Mouse (Mus musculus): ENCODE data around the gene Gm19684. TPM values are rescaled to one million over a fixed set of nuclear protein-coding genes. Genes with fewer than 3 reads are reported as not detected.
"Not testable (repeated sequence)": the region's sequence is repeated elsewhere in the genome, so short reads cannot be mapped to it uniquely, and the experiment has no call there.

The Gm19684 gene
- total and polyA plus RNA-seq, 2 experiments from 2014 or later = not detected

GRCm38 (mm10) chr17:36093936-36094335, 27.5 kb upstream of the Gm19684 start:
- Histone ChIP-seq H3K4me2 (ENCODE audit: low read depth, low read length) (no peak overlapping the region), H3K4me1 (ENCODE audit: control insufficient read depth, insufficient read depth) (no peaks in the 10 kb centered on the region), H3K27me3 (ENCODE audit: control insufficient read depth, insufficient read depth, low read length) (no peaks in the 10 kb centered on the region), H3K36me3 (replicated peaks; ENCODE audit: control insufficient read depth, insufficient read depth, low read length) (no peaks in the 10 kb centered on the region), H3K4me3 (ENCODE audit: low read depth, low read length) (no peak overlapping the region), H3K9me3 (replicated peaks; ENCODE audit: control insufficient read depth, low read length) (no peaks in the 10 kb centered on the region), H3K27ac (ENCODE audit: low read depth) (no peak overlapping the region), H3K9ac (replicated peaks; ENCODE audit: low read depth, low read length) (no peak overlapping the region)
- no peak for DNase-seq (ENCODE audit: low spot score)
- TF ChIP-seq EP300 (IDR thresholded peaks at IDR 0.05; ENCODE audit: low read depth) (no peak), CTCF (IDR thresholded peaks at IDR 0.05; ENCODE audit: low read depth) (no peak)
- 11% methylated on average over 3 of the region's 3 CpGs for WGBS
- ATAC-seq (ENCODE audit: insufficient read depth, low read depth) = no peak

GRCm38 (mm10) chr17:36099603-36100002, 21.9 kb upstream of the Gm19684 start:
- not testable (repeated sequence) for H3K9me3 ChIP-seq (replicated peaks; ENCODE audit: control insufficient read depth, low read length); H3K27ac ChIP-seq (ENCODE audit: low read depth); H3K4me3 ChIP-seq (ENCODE audit: low read depth, low read length); ATAC-seq (ENCODE audit: insufficient read depth, low read depth); H3K4me2 ChIP-seq (ENCODE audit: low read depth, low read length); H3K4me1 ChIP-seq (ENCODE audit: control insufficient read depth, insufficient read depth); H3K9ac ChIP-seq (replicated peaks; ENCODE audit: low read depth, low read length); H3K36me3 ChIP-seq (replicated peaks; ENCODE audit: control insufficient read depth, insufficient read depth, low read length); DNase-seq (ENCODE audit: low spot score); H3K27me3 ChIP-seq (ENCODE audit: control insufficient read depth, insufficient read depth, low read length)
- WGBS = 58% methylated on average over 2 of the region's 2 CpGs

DNA sequence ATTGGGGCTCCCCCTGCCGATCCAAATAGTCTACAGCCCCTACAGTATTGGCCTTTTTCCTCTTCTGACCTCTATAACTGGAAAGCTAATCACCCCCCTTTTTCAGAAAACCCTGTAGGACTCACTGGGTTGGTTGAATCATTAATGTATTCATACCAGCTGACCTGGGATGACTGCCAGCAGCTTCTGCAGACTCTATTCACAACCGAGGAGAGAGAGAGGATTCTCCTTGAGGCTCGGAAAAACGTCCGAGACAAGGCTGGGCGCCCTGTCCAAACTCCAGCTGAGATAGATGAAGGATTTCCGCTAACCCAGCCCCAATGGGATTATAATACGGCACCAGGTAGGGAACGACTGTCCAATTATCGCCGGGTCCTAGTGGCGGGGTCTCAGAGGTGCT, 19.4 kb upstream of the Gm19684 start:
- not testable (repeated sequence) for H3K4me3 ChIP-seq (ENCODE audit: low read depth, low read length); H3K27me3 ChIP-seq (ENCODE audit: control insufficient read depth, insufficient read depth, low read length); H3K9ac ChIP-seq (replicated peaks; ENCODE audit: low read depth, low read length); H3K4me1 ChIP-seq (ENCODE audit: control insufficient read depth, insufficient read depth); DNase-seq (ENCODE audit: low spot score); H3K27ac ChIP-seq (ENCODE audit: low read depth); ATAC-seq (ENCODE audit: insufficient read depth, low read depth); H3K4me2 ChIP-seq (ENCODE audit: low read depth, low read length); H3K9me3 ChIP-seq (replicated peaks; ENCODE audit: control insufficient read depth, low read length); H3K36me3 ChIP-seq (replicated peaks; ENCODE audit: control insufficient read depth, insufficient read depth, low read length)
- 80% methylated on average over 11 of the region's 12 CpGs for WGBS

DNA sequence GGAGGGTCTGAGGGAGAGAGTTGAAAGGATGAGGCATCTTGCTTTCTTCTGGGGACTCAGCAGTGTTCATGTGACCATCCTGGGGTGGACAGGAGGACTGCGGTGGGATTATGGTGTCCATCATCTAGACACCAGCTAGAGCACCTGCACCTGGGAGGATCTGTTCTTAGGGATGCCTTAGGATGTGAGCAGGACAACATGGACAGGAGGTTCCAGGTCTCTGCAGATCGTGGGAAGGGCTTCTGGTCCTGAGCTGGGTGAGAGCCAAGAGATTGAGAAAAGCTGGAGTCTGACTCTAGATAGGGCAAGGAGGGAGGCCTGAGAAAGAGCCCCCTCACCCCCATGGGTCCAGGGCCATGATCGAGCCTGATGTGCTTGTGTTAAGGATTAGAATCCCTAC, 11.3 kb upstream of the Gm19684 start:
- H3K27ac ChIP-seq (ENCODE audit: low read depth); ATAC-seq (ENCODE audit: insufficient read depth, low read depth); DNase-seq (ENCODE audit: low spot score); H3K9ac ChIP-seq (replicated peaks; ENCODE audit: low read depth, low read length); H3K36me3 ChIP-seq (replicated peaks; ENCODE audit: control insufficient read depth, insufficient read depth, low read length); H3K4me1 ChIP-seq (ENCODE audit: control insufficient read depth, insufficient read depth); H3K4me3 ChIP-seq (ENCODE audit: low read depth, low read length); H3K9me3 ChIP-seq (replicated peaks; ENCODE audit: control insufficient read depth, low read length); H3K4me2 ChIP-seq (ENCODE audit: low read depth, low read length): not testable (repeated sequence)
- WGBS = 14% methylated on average over 2 of the region's 3 CpGs
- H3K27me3 ChIP-seq (ENCODE audit: control insufficient read depth, insufficient read depth, low read length) = peaks cover 19% of the 10 kb centered on the region

GRCm38 (mm10) chr17:36110641-36111509, 10.6 kb upstream of the Gm19684 start:
- not testable (repeated sequence) for H3K27ac ChIP-seq (ENCODE audit: low read depth); H3K9ac ChIP-seq (replicated peaks; ENCODE audit: low read depth, low read length); H3K4me1 ChIP-seq (ENCODE audit: control insufficient read depth, insufficient read depth); ATAC-seq (ENCODE audit: insufficient read depth, low read depth); DNase-seq (ENCODE audit: low spot score); H3K9me3 ChIP-seq (replicated peaks; ENCODE audit: control insufficient read depth, low read length); H3K36me3 ChIP-seq (replicated peaks; ENCODE audit: control insufficient read depth, insufficient read depth, low read length)
- Histone ChIP-seq H3K4me2 (ENCODE audit: low read depth, low read length) (peak overlapping the region; percentile 60), H3K4me3 (ENCODE audit: low read depth, low read length) (peak overlapping the region; percentile 42), H3K27me3 (ENCODE audit: control insufficient read depth, insufficient read depth, low read length) (peaks cover 19% of the 10 kb centered on the region)
- 2% methylated on average over 57 of the region's 57 CpGs for WGBS

GRCm38 (mm10) chr17:36111510-36111868, 10.0 kb upstream of the Gm19684 start:
- not testable (repeated sequence) for ATAC-seq (ENCODE audit: insufficient read depth, low read depth); DNase-seq (ENCODE audit: low spot score)
- 2% methylated on average over 10 of the region's 10 CpGs for WGBS

More at GRCm38 (mm10) chr17:36111510-36111868, 10.0 kb upstream of the Gm19684 start:
- Histone ChIP-seq H3K27me3 (ENCODE audit: control insufficient read depth, insufficient read depth, low read length) (peaks cover 19% of the 10 kb centered on the region), H3K4me3 (ENCODE audit: low read depth, low read length) (peak overlapping the region; percentile 42), H3K4me2 (ENCODE audit: low read depth, low read length) (peak overlapping the region; percentile 60)
- H3K9me3 ChIP-seq (replicated peaks; ENCODE audit: control insufficient read depth, low read length); H3K27ac ChIP-seq (ENCODE audit: low read depth); H3K9ac ChIP-seq (replicated peaks; ENCODE audit: low read depth, low read length); H3K36me3 ChIP-seq (replicated peaks; ENCODE audit: control insufficient read depth, insufficient read depth, low read length); H3K4me1 ChIP-seq (ENCODE audit: control insufficient read depth, insufficient read depth): not testable (repeated sequence)
